Mouse (Mus musculus): ENCODE data around the gene Il17ra. TPM values are rescaled to one million over a fixed set of nuclear protein-coding genes. Genes with fewer than 3 reads are reported as not detected.

Gene Il17ra
- polyA plus RNA-seq, 1 experiment from 2014 or later = 10.6 TPM

- 78% methylated on average over 2 of the region's 2 CpGs for WGBS (ENCODE audit: insufficient replicate concordance)
- no peaks in the 10 kb centered on the region for H3K9me3 ChIP-seq (ENCODE audit: low read length)
Measured at GRCm38 (mm10) chr6:120536337-120536736, 73.3 kb downstream of the Il17ra start.

More at GRCm38 (mm10) chr6:120536337-120536736, 73.3 kb downstream of the Il17ra start:
- DNase-seq (no peak), ATAC-seq (no peak)
- Histone ChIP-seq H3K4me2 (ENCODE audit: low read depth, low read length) (no peak overlapping the region), H3K4me3 (ENCODE audit: low read depth, low read length) (no peak overlapping the region), H3K27me3 (ENCODE audit: insufficient read depth, low read length) (no peaks in the 10 kb centered on the region), H3K4me1 (ENCODE audit: insufficient read depth) (peaks cover 11% of the 10 kb centered on the region), H3K9ac (replicated peaks) (no peak overlapping the region), H3K36me3 (replicated peaks; ENCODE audit: insufficient read depth, low read length) (no peaks in the 10 kb centered on the region), H3K27ac (ENCODE audit: low read depth) (no peak overlapping the region)
- peak; percentile 46 for TF ChIP-seq CTCF (IDR thresholded peaks at IDR 0.05; ENCODE audit: low read depth)
- TF ChIP-seq EP300 (IDR thresholded peaks at IDR 0.05; ENCODE audit: low read depth) = no peak

Other genes starting within 250 kb of the Il17ra start
- not detected in 2 replicates for gene D330020A13Rik, start 168.9 kb upstream of the Il17ra start, polyA plus RNA-seq (2015; fragmentation: Nextera tagmentation; extraction: Ambion mirVana)
- 0.02 and 0.04 TPM in 2 replicates for gene B4galnt3, start 168.7 kb upstream of the Il17ra start, polyA plus RNA-seq (2015; fragmentation: Nextera tagmentation; extraction: Ambion mirVana)
- 12.6 and 16.9 TPM in 2 replicates for gene Kdm5a, start 99.1 kb upstream of the Il17ra start, polyA plus RNA-seq (2015; fragmentation: Nextera tagmentation; extraction: Ambion mirVana)
- gene Ccdc77, start 98.9 kb upstream of the Il17ra start, polyA plus RNA-seq (2015; fragmentation: Nextera tagmentation; extraction: Ambion mirVana) = 7.7 and 9.2 TPM in 2 replicates
- gene Tmem121b, start 30.6 kb downstream of the Il17ra start, polyA plus RNA-seq (2015; fragmentation: Nextera tagmentation; extraction: Ambion mirVana) = not detected in 2 replicates
- 6.6 and 7.1 TPM in 2 replicates for gene Hdhd5, start 68.1 kb downstream of the Il17ra start, polyA plus RNA-seq (2015; fragmentation: Nextera tagmentation; extraction: Ambion mirVana)
- gene Cecr2, start 203.1 kb downstream of the Il17ra start, polyA plus RNA-seq (2015; fragmentation: Nextera tagmentation; extraction: Ambion mirVana) = 4.7 and 5.0 TPM in 2 replicates

Data from liver, postnatal 0 days (tissue).